Mouse (Mus musculus): ENCODE results near the gene Ofcc1. TPM values are rescaled to one million over a fixed set of nuclear protein-coding genes. Genes with fewer than 3 reads are reported as not detected.

The Ofcc1 gene
- polyA plus RNA-seq, 1 experiment from 2014 or later = not detected

- Histone ChIP-seq H3K4me2 (no peak overlapping the region), H3K27ac (no peak overlapping the region), H3K9ac (no peak overlapping the region), H3K4me3 (replicated peaks) (no peak overlapping the region), H3K4me1 (no peaks in the 10 kb centered on the region), H3K9me3 (no peaks in the 10 kb centered on the region), H3K27me3 (no peaks in the 10 kb centered on the region), H3K36me3 (replicated peaks) (no peaks in the 10 kb centered on the region)
- ATAC-seq (ENCODE audit: low FRiP score) = no peak
- 80% methylated on average over 5 of the region's 5 CpGs for WGBS
Measured at GRCm38 (mm10) chr13:39956017-39956416, 405.2 kb downstream of the Ofcc1 start.

All from forebrain, embryonic 12.5 days (tissue).